9 mouse cellular contexts compared by ENCODE assay signal in genomic region chr1:42697756-42698583, GRCm38 (mm10). TPM values are rescaled to one million over a fixed set of nuclear protein-coding genes. Genes with fewer than 3 reads are reported as not detected.
DNase-seq lines count a peak whose midpoint lies in the region; ATAC-seq and TF ChIP-seq lines count a peak whose summit lies in the region.
"Had no signal": no experiment of that assay in that cellular context is flagged by ENCODE, and none has a peak within 500 bp of the region (broad histone marks: within the 10 kb centered on the region; RNA-seq: fewer than 3 reads in every experiment).

No protein-coding gene starts in this region.

- H3K36me3 ChIP-seq in ES-Bruce4 (ENCODE audit: control insufficient read depth, insufficient read depth, low read length, poor library complexity, severe bottlenecking) = no peaks in the 10 kb centered on the region
- H3K36me3 ChIP-seq in forebrain, embryonic 10.5 days (replicated peaks) = peaks cover 48% of the 10 kb centered on the region
- no peaks in the 10 kb centered on the region; the same call in 1 of the 2 replicates for H3K36me3 ChIP-seq in kidney, adult 2 months (ENCODE audit: control insufficient read depth, insufficient read depth, low read length)
- H3K36me3 ChIP-seq in midbrain, embryonic 12.5 days = peaks cover 25% of the 10 kb centered on the region

- TF ChIP-seq CTCF in ES-Bruce4 (IDR thresholded peaks at IDR 0.05; ENCODE audit: low read depth, low read length) = no peak
- TF ChIP-seq CTCF in kidney, adult 2 months (conservative IDR thresholded peaks at IDR 0.05; ENCODE audit: insufficient read depth, insufficient read length, low read depth, low read length) = no peak

- no peak overlapping the region for H3K27ac ChIP-seq in ES-Bruce4 (ENCODE audit: insufficient read depth, low read length)
- H3K27ac ChIP-seq in forebrain, embryonic 10.5 days = peak overlapping the region; percentile 99
- peak overlapping the region; percentile 63 for H3K27ac ChIP-seq in kidney, adult 2 months (ENCODE audit: insufficient read depth, low read depth, low read length)
- peak overlapping the region; percentile 100 for H3K27ac ChIP-seq in midbrain, embryonic 12.5 days (replicated peaks)

- H3K27me3 ChIP-seq in ES-Bruce4 (ENCODE audit: control insufficient read depth, insufficient read depth, low read length, poor library complexity, severe bottlenecking) = peaks cover 49% of the 10 kb centered on the region
- H3K27me3 ChIP-seq in forebrain, embryonic 10.5 days (ENCODE audit: poor library complexity, severe bottlenecking) = peaks cover 88% of the 10 kb centered on the region
- H3K27me3 ChIP-seq in kidney, adult 2 months (replicated peaks; ENCODE audit: control insufficient read depth, insufficient read depth, low read length) = peaks cover 10% of the 10 kb centered on the region
- no peaks in the 10 kb centered on the region for H3K27me3 ChIP-seq in midbrain, embryonic 12.5 days

- H3K4me1 ChIP-seq in ES-Bruce4 (ENCODE audit: control insufficient read depth, insufficient read depth, low read length) = no peaks in the 10 kb centered on the region
- peaks cover 56% of the 10 kb centered on the region for H3K4me1 ChIP-seq in forebrain, embryonic 10.5 days
- no peaks in the 10 kb centered on the region; the same call in 1 of the 2 replicates for H3K4me1 ChIP-seq in kidney, adult 2 months (ENCODE audit: control insufficient read depth, insufficient read depth, low read length)
- peaks cover 11% of the 10 kb centered on the region for H3K4me1 ChIP-seq in midbrain, embryonic 12.5 days

- no peak for TF ChIP-seq POLR2A in ES-Bruce4 (IDR thresholded peaks at IDR 0.05; ENCODE audit: insufficient read depth, low read length)
- TF ChIP-seq POLR2A in kidney, adult 2 months (IDR thresholded peaks at IDR 0.05; ENCODE audit: low read depth, low read length) = no peak

- H3K4me2 ChIP-seq in midbrain, embryonic 12.5 days (replicated peaks) = peak overlapping the region; percentile 97

- H3K9ac ChIP-seq in ES-Bruce4 (ENCODE audit: low read depth, poor library complexity, severe bottlenecking) = peak overlapping the region; percentile 71
- H3K9ac ChIP-seq in midbrain, embryonic 12.5 days (replicated peaks) = peak overlapping the region; percentile 100

- WGBS in forebrain, embryonic 10.5 days = under 1% methylated on average over 70 of the region's 80 CpGs
- 1% methylated on average over 80 of the region's 80 CpGs for WGBS in kidney, adult 2 months
- under 1% methylated on average over 80 of the region's 80 CpGs for WGBS in midbrain, embryonic 12.5 days

- DNase-seq in cerebellum, postnatal 10 days = peak; percentile 75 to 77
- DNase-seq in cerebellum, adult 8-10 months = no peak
- peak; percentile 65 for DNase-seq in forebrain, embryonic 10.5 days (ENCODE audit: extremely low spot score, low spot score)
- DNase-seq in kidney, adult 2 months = peak; percentile 56
- no peak for DNase-seq in Muller cell, postnatal 12 days (ENCODE audit: inconsistent ontology term)
- DNase-seq in spleen, adult 12 weeks (ENCODE audit: low spot score) = no peak

- H3K4me3 ChIP-seq in ES-Bruce4 (ENCODE audit: low read depth, low read length) = peak overlapping the region; percentile 4
- H3K4me3 ChIP-seq in forebrain, embryonic 10.5 days = peak overlapping the region; percentile 94
- H3K4me3 ChIP-seq in kidney, adult 2 months (ENCODE audit: insufficient read depth, low read depth, low read length) = peak overlapping the region; percentile 56
- H3K4me3 ChIP-seq in midbrain, embryonic 12.5 days = peak overlapping the region; percentile 99

- H3K9me3 ChIP-seq in ES-Bruce4 (replicated peaks; ENCODE audit: control insufficient read depth, insufficient read depth, low read length, poor library complexity, severe bottlenecking) = no peaks in the 10 kb centered on the region
- H3K9me3 ChIP-seq in forebrain, embryonic 10.5 days = no peaks in the 10 kb centered on the region
- no peaks in the 10 kb centered on the region for H3K9me3 ChIP-seq in midbrain, embryonic 12.5 days

- no peak for TF ChIP-seq EP300 in ES-Bruce4 (IDR thresholded peaks at IDR 0.05; ENCODE audit: insufficient read depth, low read depth, low read length)

- ATAC-seq in midbrain, embryonic 12.5 days (ENCODE audit: low FRiP score, low read depth) = no peak

RNA-seq across cellular contexts. Expression of gene Pou3f3, which starts 2.4 kb away (rescaled TPM):
- 0.18 TPM in 2 replicates for polyA plus RNA-seq in ES-Bruce4 (2011; ENCODE audit: insufficient read depth, insufficient read length, low read depth, missing spikeins)
- 13.4 and 14.4 TPM in 2 replicates for polyA plus RNA-seq in forebrain, embryonic 10.5 days (2016; fragmentation: Nextera tagmentation; extraction: Ambion mirVana)
- 14.4 and 18.0 TPM in 2 replicates for polyA plus RNA-seq in kidney, adult 2 months (2012; rRNA removed)
- 36.3 and 37.6 TPM in 2 replicates for polyA plus RNA-seq in midbrain, embryonic 12.5 days (2016; fragmentation: Nextera tagmentation; extraction: Ambion mirVana)
- polyA plus RNA-seq: C2C12 had no signal

Comparison
In these comparisons a context has a peak if more than half of its experiments do, and no peak if none do; other contexts are left out.
1. DNase-seq: peak in cerebellum, postnatal 10 days (2 of 2), forebrain, embryonic 10.5 days (single experiment) and kidney, adult 2 months (single experiment); none in cerebellum, adult 8-10 months (single experiment), Muller cell, postnatal 12 days (single experiment) and spleen, adult 12 weeks (single experiment).
2. H3K4me3 ChIP-seq: peak in every context shown above with its lines; median percentile 99 in midbrain, embryonic 12.5 days; 94 in forebrain, embryonic 10.5 days; 56 in kidney, adult 2 months; 4 in ES-Bruce4.
3. RNA of gene Pou3f3, which starts 2.4 kb away (polyA plus RNA-seq): 36.3 to 37.6 TPM in midbrain, embryonic 12.5 days, 14.4 to 18.0 TPM in kidney, adult 2 months and 13.4 to 14.4 TPM in forebrain, embryonic 10.5 days; 0.18 TPM in ES-Bruce4; every median in the first group is over 10 times any median in the second.